In genomic region chr3:88139243-88140177, GRCm38 (mm10) we compare ENCODE assay signal across 8 mouse cellular contexts. TPM values are rescaled to one million over a fixed set of nuclear protein-coding genes. Genes with fewer than 3 reads are reported as not detected.
DNase-seq lines count a peak whose midpoint lies in the region; ATAC-seq lines count a peak whose summit lies in the region.

No protein-coding gene starts in this region.

- H3K9ac ChIP-seq in embryonic facial prominence, embryonic 13.5 days: peak overlapping the region; percentile 78
- peak overlapping the region; percentile 72 for H3K9ac ChIP-seq in hindbrain, embryonic 16.5 days (ENCODE audit: low read depth, low read length)
- H3K9ac ChIP-seq in lung, embryonic 15.5 days: peak overlapping the region; percentile 72
- H3K9ac ChIP-seq in stomach, embryonic 15.5 days: peak overlapping the region; percentile 23; the same call in 1 of the 2 replicates

- H3K4me1 ChIP-seq in embryonic facial prominence, embryonic 13.5 days: peaks cover 54% of the 10 kb centered on the region
- H3K4me1 ChIP-seq in hindbrain, embryonic 16.5 days (ENCODE audit: control insufficient read depth, insufficient read depth, low read depth, low read length): peaks cover 34% of the 10 kb centered on the region
- peaks cover 48% of the 10 kb centered on the region for H3K4me1 ChIP-seq in lung, embryonic 15.5 days
- peaks cover 45% of the 10 kb centered on the region for H3K4me1 ChIP-seq in stomach, embryonic 15.5 days

- WGBS in embryonic facial prominence, embryonic 13.5 days: 17% methylated on average over 25 of the region's 25 CpGs
- WGBS in hindbrain, embryonic 16.5 days: 16% methylated on average over 25 of the region's 25 CpGs
- 18% methylated on average over 25 of the region's 25 CpGs for WGBS in lung, embryonic 15.5 days
- 19% methylated on average over 25 of the region's 25 CpGs for WGBS in stomach, embryonic 15.5 days

- peak overlapping the region; percentile 94 for H3K4me2 ChIP-seq in embryonic facial prominence, embryonic 13.5 days
- H3K4me2 ChIP-seq in hindbrain, embryonic 16.5 days (ENCODE audit: low read length): peak overlapping the region; percentile 99
- H3K4me2 ChIP-seq in lung, embryonic 15.5 days: peak overlapping the region; percentile 93
- H3K4me2 ChIP-seq in stomach, embryonic 15.5 days: peak overlapping the region; percentile 81

- no peaks in the 10 kb centered on the region for H3K36me3 ChIP-seq in embryonic facial prominence, embryonic 13.5 days
- H3K36me3 ChIP-seq in hindbrain, embryonic 16.5 days (ENCODE audit: control insufficient read depth, insufficient read depth, low read length): no peaks in the 10 kb centered on the region
- H3K36me3 ChIP-seq in lung, embryonic 15.5 days: no peaks in the 10 kb centered on the region
- H3K36me3 ChIP-seq in stomach, embryonic 15.5 days: no peaks in the 10 kb centered on the region

- no peaks in the 10 kb centered on the region for H3K9me3 ChIP-seq in embryonic facial prominence, embryonic 13.5 days
- H3K9me3 ChIP-seq in hindbrain, embryonic 16.5 days (ENCODE audit: control insufficient read depth, low read length): no peaks in the 10 kb centered on the region
- H3K9me3 ChIP-seq in lung, embryonic 15.5 days: no peaks in the 10 kb centered on the region
- H3K9me3 ChIP-seq in stomach, embryonic 15.5 days: no peaks in the 10 kb centered on the region

- peak overlapping the region; percentile 99 for H3K27ac ChIP-seq in embryonic facial prominence, embryonic 13.5 days
- H3K27ac ChIP-seq in hindbrain, embryonic 16.5 days (ENCODE audit: low read depth, low read length): peak overlapping the region; percentile 89
- H3K27ac ChIP-seq in lung, embryonic 15.5 days: peak overlapping the region; percentile 99
- peak overlapping the region; percentile 100 for H3K27ac ChIP-seq in stomach, embryonic 15.5 days

- H3K27me3 ChIP-seq in embryonic facial prominence, embryonic 13.5 days: no peaks in the 10 kb centered on the region
- no peaks in the 10 kb centered on the region for H3K27me3 ChIP-seq in hindbrain, embryonic 16.5 days (replicated peaks; ENCODE audit: control insufficient read depth, insufficient read depth, low read length)
- no peaks in the 10 kb centered on the region for H3K27me3 ChIP-seq in lung, embryonic 15.5 days
- H3K27me3 ChIP-seq in stomach, embryonic 15.5 days (replicated peaks): no peaks in the 10 kb centered on the region

- no peak for ATAC-seq in embryonic facial prominence, embryonic 13.5 days (ENCODE audit: insufficient number of reproducible peaks, insufficient read depth, low FRiP score, low TSS enrichment, low read depth)
- ATAC-seq in hindbrain, embryonic 16.5 days: no peak
- ATAC-seq in lung, embryonic 15.5 days (ENCODE audit: borderline replicate concordance, extremely low read depth, low FRiP score, low TSS enrichment): no peak
- no peak for ATAC-seq in stomach, embryonic 15.5 days (ENCODE audit: insufficient read depth, low FRiP score, low read depth)

- DNase-seq in adrenal gland, postnatal 25 days: peak; percentile 47
- no peak for DNase-seq in adrenal gland, adult 2 months
- DNase-seq in ES-CJ7 (ENCODE audit: low read depth, low spot score): peak; percentile 30
- DNase-seq in right cerebral cortex, postnatal 36 days (ENCODE audit: low spot score in 2 of 2): no peak

- peak overlapping the region; percentile 98 for H3K4me3 ChIP-seq in embryonic facial prominence, embryonic 13.5 days
- peak overlapping the region; percentile 64 for H3K4me3 ChIP-seq in hindbrain, embryonic 16.5 days (ENCODE audit: low read length)
- peak overlapping the region; percentile 62 for H3K4me3 ChIP-seq in lung, embryonic 15.5 days
- peak overlapping the region; percentile 59 for H3K4me3 ChIP-seq in stomach, embryonic 15.5 days (replicated peaks)

RNA-seq across cellular contexts. Expression of gene Mef2d, which starts 2.7 kb away (rescaled TPM):
- 104 TPM in 2 replicates for total RNA-seq in adrenal gland, postnatal 25 days (2021)
- total RNA-seq in adrenal gland, adult 2 months (2021): 100 to 1,000 TPM in 1 of 2 experiments, 10 to 100 TPM in 1; 78.4 to 114 TPM
- 173 and 185 TPM in 2 replicates for polyA plus RNA-seq in adrenal gland, adult 2 months (2012; rRNA removed)
- 18.1 and 18.2 TPM in 2 replicates for polyA plus RNA-seq in embryonic facial prominence, embryonic 13.5 days (2015; fragmentation: Nextera tagmentation; extraction: Ambion mirVana)
- 16.4 and 24.1 TPM in 2 replicates for polyA plus RNA-seq in hindbrain, embryonic 16.5 days (2015; fragmentation: Nextera tagmentation; extraction: Ambion mirVana)
- 16.7 and 20.4 TPM in 2 replicates for polyA plus RNA-seq in lung, embryonic 15.5 days (2015; fragmentation: Nextera tagmentation; extraction: Ambion mirVana)
- 17.7 and 19.9 TPM in 2 replicates for polyA plus RNA-seq in stomach, embryonic 15.5 days (2015; fragmentation: Nextera tagmentation; extraction: Ambion mirVana)

RNA-seq across cellular contexts. Expression of gene Iqgap3, which starts 57.7 kb away (rescaled TPM):
- 4.5 and 5.9 TPM in 2 replicates for total RNA-seq in adrenal gland, postnatal 25 days (2021)
- total RNA-seq in adrenal gland, adult 2 months (2021): 1 to 10 TPM in 1 of 2 experiments, under 1 TPM in 1; 0.69 to 1.1 TPM
- 3.0 and 3.6 TPM in 2 replicates for polyA plus RNA-seq in adrenal gland, adult 2 months (2012; rRNA removed)
- 20.1 and 22.8 TPM in 2 replicates for polyA plus RNA-seq in embryonic facial prominence, embryonic 13.5 days (2015; fragmentation: Nextera tagmentation; extraction: Ambion mirVana)
- 2.8 and 3.8 TPM in 2 replicates for polyA plus RNA-seq in hindbrain, embryonic 16.5 days (2015; fragmentation: Nextera tagmentation; extraction: Ambion mirVana)
- polyA plus RNA-seq in lung, embryonic 15.5 days (2015; fragmentation: Nextera tagmentation; extraction: Ambion mirVana): 25.2 and 26.6 TPM in 2 replicates
- polyA plus RNA-seq in stomach, embryonic 15.5 days (2015; fragmentation: Nextera tagmentation; extraction: Ambion mirVana): 16.0 and 18.7 TPM in 2 replicates

Comparison
In these comparisons a context has a peak if more than half of its experiments do, and no peak if none do; other contexts are left out.
1. DNase-seq: peak in adrenal gland, postnatal 25 days (single experiment) and ES-CJ7 (single experiment); none in adrenal gland, adult 2 months (single experiment) and right cerebral cortex, postnatal 36 days (0 of 2).
2. H3K9ac ChIP-seq: peak in every context shown above with its lines; median percentile 78 in embryonic facial prominence, embryonic 13.5 days; 72 in hindbrain, embryonic 16.5 days; 72 in lung, embryonic 15.5 days; 23 in stomach, embryonic 15.5 days.
3. Peak in every context shown above with its lines, with median percentiles within 50 percentile points of each other: H3K27ac ChIP-seq, H3K4me2 ChIP-seq and H3K4me3 ChIP-seq.